Mouse (Mus musculus): ENCODE results near the gene BC048562.

Gene BC048562

GRCm38 (mm10) chr9:108436182-108436581 is at the start of gene BC048562:
Gene BC048562, plus strand, starts transcription at chr9:108436482.
- DNase-seq (ENCODE audit: low read depth) = no peak

- DNase-seq (ENCODE audit: low read depth) = no peak
These were observed 49.5 kb upstream of the BC048562 start for GRCm38 (mm10) chr9:108386816-108387215.

GRCm38 (mm10) chr9:108388601-108389000 is 47.7 kb upstream of the BC048562 start:
- DNase-seq (ENCODE audit: low read depth) = no peak

- no peak for DNase-seq (ENCODE audit: low read depth)
These were observed 47.1 kb upstream of the BC048562 start for GRCm38 (mm10) chr9:108389220-108389619.

GRCm38 (mm10) chr9:108392676-108393075 is 43.6 kb upstream of the BC048562 start, which contains the start of gene 1700102P08Rik:
Gene 1700102P08Rik, plus strand, starts transcription at chr9:108392805.
- DNase-seq (ENCODE audit: low read depth) = no peak

GRCm38 (mm10) chr9:108394191-108394590 is 42.1 kb upstream of the BC048562 start:
- DNase-seq (ENCODE audit: low read depth) = no peak

- no peak for DNase-seq (ENCODE audit: low read depth)
These were observed 40.9 kb upstream of the BC048562 start for GRCm38 (mm10) chr9:108395427-108395826.

GRCm38 (mm10) chr9:108398324-108398723 is 38.0 kb upstream of the BC048562 start:
- DNase-seq (ENCODE audit: low read depth) = no peak

GRCm38 (mm10) chr9:108401186-108401960 is 34.9 kb upstream of the BC048562 start:
- no peak for DNase-seq (ENCODE audit: low read depth)

- no peak for DNase-seq (ENCODE audit: low read depth)
These were observed 33.2 kb upstream of the BC048562 start for GRCm38 (mm10) chr9:108403081-108403480.

- no peak for DNase-seq (ENCODE audit: low read depth)
These were observed 31.8 kb upstream of the BC048562 start for GRCm38 (mm10) chr9:108404451-108404850.

GRCm38 (mm10) chr9:108409535-108409934 is 26.7 kb upstream of the BC048562 start:
- DNase-seq (ENCODE audit: low read depth) = no peak

GRCm38 (mm10) chr9:108411381-108411942 is 24.8 kb upstream of the BC048562 start:
- DNase-seq (ENCODE audit: low read depth) = no peak

- peak; percentile 27 for DNase-seq (ENCODE audit: low read depth)
These were observed 24.1 kb upstream of the BC048562 start for GRCm38 (mm10) chr9:108412221-108412620.

GRCm38 (mm10) chr9:108428384-108428783 is 7.9 kb upstream of the BC048562 start, which contains the start of gene Ccdc36:
Gene Ccdc36, minus strand, starts transcription at chr9:108428484.
- DNase-seq (ENCODE audit: low read depth) = no peak

- no peak for DNase-seq (ENCODE audit: low read depth)
These were observed 4.7 kb upstream of the BC048562 start for GRCm38 (mm10) chr9:108431431-108432067.

GRCm38 (mm10) chr9:108439176-108439575 is 2.9 kb downstream of the BC048562 start:
- DNase-seq (ENCODE audit: low read depth) = no peak

- DNase-seq (ENCODE audit: low read depth) = no peak
These were observed 4.2 kb downstream of the BC048562 start for GRCm38 (mm10) chr9:108440485-108440884.

GRCm38 (mm10) chr9:108441236-108441919 is 5.1 kb downstream of the BC048562 start:
- DNase-seq (ENCODE audit: low read depth) = no peak

- no peak for DNase-seq (ENCODE audit: low read depth)
These were observed 8.8 kb downstream of the BC048562 start for GRCm38 (mm10) chr9:108445125-108445524.

GRCm38 (mm10) chr9:108449860-108450259 is 13.6 kb downstream of the BC048562 start:
- no peak for DNase-seq (ENCODE audit: low read depth)

All from c-Kit-positive CD71-positive TER-119-negative erythroid progenitor cells, embryonic 14.5 days (primary cell).